Mouse (Mus musculus): Measurements from ENCODE around the gene Rflnb.

GRCm38 (mm10) chr11:76052496-76052895 is 24.9 kb upstream of the Rflnb start:
- TF ChIP-seq POLR2A (IDR thresholded peaks at IDR 0.05; ENCODE audit: borderline replicate concordance, insufficient read depth, low read length) (no peak), CTCF (IDR thresholded peaks at IDR 0.05; ENCODE audit: borderline replicate concordance, insufficient read depth, low read depth, low read length) (no peak)
